Mouse (Mus musculus) left cerebral cortex, postnatal 14 days (tissue): ENCODE results near the gene BC035947. TPM values are rescaled to one million over a fixed set of nuclear protein-coding genes. Genes with fewer than 3 reads are reported as not detected.
"Not testable (repeated sequence)": the region's sequence is repeated elsewhere in the genome, so short reads cannot be mapped to it uniquely, and the experiment has no call there.

ENCODE experiments used
- DNase-seq, 2 experiments: peaks; one replicate each; pipeline ENCODE4 v3.0.0; 2021 to 2022; ENCODE audit warnings: low spot score in 2 of 2, mixed read lengths in 1 of 2
- intact Hi-C: fragments of 180-260 bp; cut with DNase I; formaldehyde crosslinking; loops from one replicate; pipeline ENCODE4 v1.15.1; 2025
- total RNA-seq, 2 experiments: library from RNA; stranded (reverse); gene quantifications; 2 replicates each; pipeline ENCODE4 v1.2.3; 2021

The BC035947 gene
- total RNA-seq, 2 experiments from 2014 or later, result 0.11 TPM; not detected in 1

- no peak for DNase-seq
- intact Hi-C loops, result no loop called here
Observed at GRCm38 (mm10) chr1:78510862-78511261, 1.1 kb downstream of the BC035947 start, which contains the start of gene Mogat1. Gene Mogat1 (plus strand): TSS chr1:78510991.

- intact Hi-C loops, result no loop called here
- DNase-seq, result no peak
Observed at GRCm38 (mm10) chr1:78507137-78507536, 4.8 kb downstream of the BC035947 start.

GRCm38 (mm10) chr1:78502527-78502926 is 9.4 kb downstream of the BC035947 start:
- DNase-seq, result no peak
- intact Hi-C loops, result no loop called here

GRCm38 (mm10) chr1:78501856-78502255 is 10.1 kb downstream of the BC035947 start:
- intact Hi-C loops, result not testable (repeated sequence)

GRCm38 (mm10) chr1:78501036-78501435 is 10.9 kb downstream of the BC035947 start:
- intact Hi-C loops, result no loop called here
- no peak for DNase-seq

More at GRCm38 (mm10) chr1:78501856-78502255, 10.1 kb downstream of the BC035947 start:
- DNase-seq, result not testable (repeated sequence)

GRCm38 (mm10) chr1:78490143-78490542 is 21.8 kb downstream of the BC035947 start:
- intact Hi-C loops, result no loop called here
- DNase-seq, result no peak

GRCm38 (mm10) chr1:78488752-78489492 is 23.0 kb downstream of the BC035947 start, which contains the start of gene Farsb:
Gene Farsb (minus strand): TSS chr1:78488897.
- intact Hi-C loops, result no loop called here
- DNase-seq, result peak; percentile 89 to 94

- no peak for DNase-seq
Observed at GRCm38 (mm10) chr1:78488427-78488751, 23.6 kb downstream of the BC035947 start.

GRCm38 (mm10) chr1:78484361-78484760 is 27.6 kb downstream of the BC035947 start:
- no peak for DNase-seq
- intact Hi-C loops, result no loop called here

More at GRCm38 (mm10) chr1:78488427-78488751, 23.6 kb downstream of the BC035947 start:
- intact Hi-C loops, result no loop called here

GRCm38 (mm10) chr1:78483430-78483829 is 28.5 kb downstream of the BC035947 start:
- no peak for DNase-seq
- intact Hi-C loops, result no loop called here

GRCm38 (mm10) chr1:78472441-78472840 is 39.5 kb downstream of the BC035947 start:
- no peak for DNase-seq
- intact Hi-C loops, result no loop called here

GRCm38 (mm10) chr1:78454659-78455058 is 57.3 kb downstream of the BC035947 start:
- peak; percentile 55 to 59 for DNase-seq
- intact Hi-C loops, result loop anchor here (2.0 kb wide), 1 partner anchor 476 kb away; no protein-coding TSS in a partner anchor

GRCm38 (mm10) chr1:78453886-78454285 is 58.1 kb downstream of the BC035947 start:
- intact Hi-C loops, result loop anchor here (2.0 kb wide), 1 partner anchor 475 kb away; no protein-coding TSS in a partner anchor
- no peak for DNase-seq

GRCm38 (mm10) chr1:78452544-78452943 is 59.4 kb downstream of the BC035947 start:
- intact Hi-C loops, result no loop called here
- DNase-seq, result no peak

- DNase-seq, result no peak
- intact Hi-C loops, result no loop called here
Observed at GRCm38 (mm10) chr1:78451070-78451854, 60.7 kb downstream of the BC035947 start.

GRCm38 (mm10) chr1:78448091-78448490 is 63.9 kb downstream of the BC035947 start:
- no peak for DNase-seq
- intact Hi-C loops, result no loop called here

Other genes with a start within 250 kb of the BC035947 start
- gene Sgpp2, start 201.8 kb downstream of the BC035947 start, total RNA-seq, result 1 to 10 TPM; 3.5 to 4.5 TPM
- gene Farsb, start 23.3 kb downstream of the BC035947 start, total RNA-seq, result 10 to 100 TPM; 64.3 to 67.0 TPM
- gene Mogat1, start 1.2 kb downstream of the BC035947 start, total RNA-seq, result not detected
- gene Acsl3, start 145.7 kb upstream of the BC035947 start, total RNA-seq, result 100 to 1,000 TPM; 138 to 147 TPM
- 10 to 100 TPM; 12.8 to 14.1 TPM for gene Utp14b, start 145.9 kb upstream of the BC035947 start, total RNA-seq